Mouse (Mus musculus) heart, embryonic 16.5 days (tissue): Measurements from ENCODE around the gene Rasl12. TPM values are rescaled to one million over a fixed set of nuclear protein-coding genes. Genes with fewer than 3 reads are reported as not detected.

ENCODE experiments used
- ATAC-seq: fragments of 200-750 bp; cut with Nextera tagmentation; replicated peaks from 2 replicates; pipeline ENCODE4 v1.8.0; 2017; ENCODE audit warnings: moderate number of reproducible peaks; ENCODE audit not compliant: insufficient read depth, low FRiP score; ENCODE audit errors: extremely low read depth
- H3K27ac ChIP-seq: fragments of 300-500 bp; sonication (generic); 2 replicates; pipeline ENCODE4 v1.5.1; 2014; ENCODE audit warnings: mild to moderate bottlenecking, low read length, control low read depth, moderate library complexity
- H3K27me3 ChIP-seq: fragments of 300-500 bp; sonication (generic); 2 replicates; pipeline ENCODE4 v1.6.1; 2014; ENCODE audit warnings: low read length, mixed read lengths; ENCODE audit not compliant: control insufficient read depth, insufficient read depth
- H3K36me3 ChIP-seq: fragments of 300-500 bp; sonication (generic); 2 replicates; pipeline ENCODE4 v1.6.1; 2014; ENCODE audit not compliant: control insufficient read depth, insufficient read depth
- H3K4me1 ChIP-seq: fragments of 300-500 bp; sonication (generic); 2 replicates; pipeline ENCODE4 v1.6.1; 2014; ENCODE audit warnings: low read length, mixed read lengths; ENCODE audit not compliant: control insufficient read depth, insufficient read depth
- H3K4me2 ChIP-seq: fragments of 300-500 bp; sonication (generic); 2 replicates; pipeline ENCODE4 v1.6.1; 2014; ENCODE audit warnings: low read depth, mild to moderate bottlenecking, control low read depth, low read length
- H3K4me3 ChIP-seq: fragments of 300-500 bp; sonication (generic); 2 replicates; pipeline ENCODE4 v1.5.1; 2014; ENCODE audit warnings: mild to moderate bottlenecking, control low read depth, low read length
- H3K9ac ChIP-seq: fragments of 300-500 bp; sonication (generic); 2 replicates; pipeline ENCODE4 v1.6.1; 2014; ENCODE audit warnings: low read length, control low read depth
- H3K9me3 ChIP-seq: fragments of 300-500 bp; sonication (generic); replicated peaks from 2 replicates; pipeline ENCODE4 v1.6.1; 2016; ENCODE audit warnings: low read length; ENCODE audit not compliant: control insufficient read depth
- WGBS: fragments of 180-500 bp; shearing (Covaris S2); extraction: QIAGEN DNeasy Blood & Tissue Kit; methylation state at CpG from one replicate; pipeline ENCODE4 v1.1.7; 2014; 5-methylcytosine and 5-hydroxymethylcytosine counted together
- polyA plus RNA-seq: library from polyadenylated mRNA; unstranded; fragments of >200 nt; fragmentation: Nextera tagmentation; extraction: Ambion mirVana; gene quantifications from 2 replicates; pipeline ENCODE4 v1.2.1, GENCODE M21; 2015

Rasl12 gene
- polyA plus RNA-seq, 1 experiment from 2014 or later: 8.4 TPM

DNA sequence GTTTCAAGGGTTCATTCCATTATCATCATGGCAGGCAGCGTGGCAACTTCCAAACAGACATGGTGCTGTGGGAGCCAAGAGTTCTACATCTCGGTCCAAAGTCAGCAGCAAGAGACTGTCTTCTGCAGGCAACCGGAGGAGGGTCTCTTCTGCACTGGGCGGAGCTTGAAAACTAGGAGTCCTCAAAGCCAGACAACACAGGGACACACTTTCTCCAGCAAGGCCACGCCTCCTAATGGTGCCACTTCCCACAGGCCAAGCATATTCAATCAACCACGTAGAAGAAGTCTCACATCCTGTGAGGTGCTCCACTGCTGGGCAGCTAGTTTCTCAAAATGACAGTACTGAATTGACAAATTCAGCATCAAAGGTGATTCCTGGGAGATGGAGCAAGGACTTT, 49.6 kb downstream of the Rasl12 start:
- no peaks in the 10 kb centered on the region for H3K27me3 ChIP-seq
- H3K4me1 ChIP-seq: no peaks in the 10 kb centered on the region
- H3K9ac ChIP-seq: no peak overlapping the region
- no peak overlapping the region for H3K4me2 ChIP-seq
- ATAC-seq: no peak
- peaks cover 29% of the 10 kb centered on the region for H3K36me3 ChIP-seq
- H3K9me3 ChIP-seq: no peaks in the 10 kb centered on the region
- no peak overlapping the region for H3K4me3 ChIP-seq
- no peak overlapping the region for H3K27ac ChIP-seq
- 87% methylated on average over 6 of the region's 6 CpGs for WGBS

DNA sequence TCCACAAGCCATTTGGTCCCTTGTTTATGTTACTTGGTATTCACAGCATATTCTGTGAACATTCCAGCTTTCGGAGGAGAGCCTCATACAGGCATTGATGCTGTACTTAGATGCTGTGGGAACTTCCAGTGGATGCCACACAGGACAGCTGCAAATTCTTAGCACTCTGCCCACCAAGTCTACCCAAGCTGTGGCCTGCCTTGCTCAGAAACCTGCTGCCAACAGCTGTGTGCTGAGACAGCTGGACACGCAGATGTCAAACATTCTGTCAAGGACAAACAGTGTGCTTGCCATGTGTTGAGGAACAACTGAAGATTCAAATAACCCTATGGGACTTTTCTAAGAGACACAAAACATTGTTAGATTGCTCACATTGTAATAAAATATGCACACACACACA, 60.7 kb downstream of the Rasl12 start:
- no peak overlapping the region for H3K27ac ChIP-seq
- H3K4me2 ChIP-seq: no peak overlapping the region
- no peaks in the 10 kb centered on the region for H3K9me3 ChIP-seq
- no peak overlapping the region for H3K4me3 ChIP-seq
- WGBS: 85% methylated on average over 2 of the region's 2 CpGs
- peaks cover 15% of the 10 kb centered on the region for H3K4me1 ChIP-seq
- no peaks in the 10 kb centered on the region for H3K36me3 ChIP-seq
- ATAC-seq: no peak
- no peak overlapping the region for H3K9ac ChIP-seq
- no peaks in the 10 kb centered on the region for H3K27me3 ChIP-seq

DNA sequence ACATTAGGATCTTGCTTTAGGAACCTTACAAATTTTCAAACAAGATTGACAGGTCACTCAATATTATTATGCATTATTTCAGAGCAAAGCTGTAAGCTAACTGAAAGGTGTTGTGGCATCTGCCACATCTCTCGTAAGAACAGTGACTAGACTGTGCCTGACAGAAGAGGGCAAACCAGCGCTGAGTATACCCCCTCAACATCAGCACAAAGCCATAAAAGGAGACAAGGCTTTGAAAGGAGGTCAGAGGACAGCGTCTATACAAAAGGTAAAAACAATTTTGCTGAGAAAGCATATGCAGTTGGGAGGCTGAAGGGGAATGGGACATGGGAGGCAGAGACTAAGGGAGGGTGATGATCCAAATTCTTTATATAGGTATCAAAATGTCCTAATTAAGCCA, 61.9 kb downstream of the Rasl12 start:
- ATAC-seq: no peak
- Histone ChIP-seq H3K9ac (no peak overlapping the region), H3K4me1 (peaks cover 15% of the 10 kb centered on the region), H3K4me2 (peak overlapping the region; percentile 82), H3K4me3 (peak overlapping the region; percentile 85), H3K36me3 (peaks cover 2% of the 10 kb centered on the region; the same call in 1 of the 2 replicates), H3K27me3 (no peaks in the 10 kb centered on the region), H3K9me3 (no peaks in the 10 kb centered on the region), H3K27ac (peak overlapping the region; percentile 76)
- WGBS: 57% methylated on average over 3 of the region's 3 CpGs

DNA sequence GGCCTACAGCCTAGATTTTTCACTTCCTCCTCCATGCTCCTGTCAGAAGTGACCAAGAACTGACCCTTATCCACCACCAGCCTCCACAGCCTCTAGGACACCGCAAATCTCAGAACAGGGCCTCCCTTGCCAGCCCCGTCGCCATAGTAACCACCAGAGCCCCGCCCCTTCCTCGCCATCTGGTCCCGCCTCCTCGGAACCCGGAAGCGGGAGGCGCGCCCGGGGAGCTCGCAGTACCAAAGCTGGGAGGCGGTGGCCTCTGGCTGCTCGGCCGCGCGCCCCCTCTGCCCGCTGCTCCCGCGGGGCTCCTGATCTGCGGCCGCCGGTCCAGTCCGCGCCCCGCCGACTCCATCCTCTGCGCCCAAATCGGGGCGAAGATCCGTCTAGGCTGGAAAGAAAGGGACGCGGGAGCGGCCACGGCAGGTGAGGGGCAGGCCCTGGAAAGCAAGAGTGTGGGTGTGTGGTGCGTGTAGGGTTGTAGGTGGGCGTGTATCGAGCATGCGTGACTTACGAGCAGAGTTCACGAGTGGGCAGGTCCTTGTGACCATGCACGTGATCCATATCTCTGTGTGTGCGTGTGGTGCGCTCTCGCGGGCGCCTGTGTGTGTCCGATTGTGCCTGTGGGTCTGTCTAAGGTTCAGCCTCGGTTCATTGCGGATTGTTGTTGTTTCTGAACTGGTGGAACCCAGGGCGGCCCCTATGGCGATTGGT, 62.6 kb downstream of the Rasl12 start, which contains the start of gene Spg21:
TSS of gene Spg21 (plus strand) at position 216 of the 711 bp plus-strand sequence.
- no peaks in the 10 kb centered on the region for H3K27me3 ChIP-seq
- H3K4me1 ChIP-seq: peaks cover 15% of the 10 kb centered on the region
- peaks cover 7% of the 10 kb centered on the region for H3K36me3 ChIP-seq
- peak within 1 kb of the TSS; percentile 91 for H3K9ac ChIP-seq
- H3K9me3 ChIP-seq: no peaks in the 10 kb centered on the region
- H3K4me3 ChIP-seq: peak within 1 kb of the TSS; percentile 85
- H3K4me2 ChIP-seq: peak within 1 kb of the TSS; percentile 82
- under 1% methylated on average over 53 of the region's 53 CpGs for WGBS
- ATAC-seq: peak; percentile 96
- H3K27ac ChIP-seq: peak within 1 kb of the TSS; percentile 76

DNA sequence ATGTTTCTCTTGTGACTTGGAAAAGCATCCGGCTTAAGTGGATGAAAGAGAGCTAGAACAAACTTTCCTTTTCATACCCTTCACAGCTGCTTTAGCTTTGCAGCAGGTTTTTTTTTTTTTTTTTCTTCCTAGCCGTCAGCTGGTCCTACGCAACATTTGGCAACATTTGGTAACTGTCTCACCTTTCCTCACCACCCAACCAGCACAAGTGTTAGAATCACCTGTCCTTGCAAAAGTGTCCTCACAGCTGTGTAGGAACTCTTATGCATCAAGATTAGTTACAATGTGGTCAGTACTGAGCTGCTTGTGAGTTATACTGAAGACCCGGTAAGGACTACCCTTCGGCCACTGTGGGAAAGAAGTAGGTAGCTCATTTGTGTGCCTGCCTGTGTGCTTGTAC, 64.2 kb downstream of the Rasl12 start:
- Histone ChIP-seq H3K9ac (no peak overlapping the region), H3K27ac (no peak overlapping the region), H3K36me3 (peaks cover 10% of the 10 kb centered on the region), H3K4me1 (peaks cover 15% of the 10 kb centered on the region), H3K27me3 (no peaks in the 10 kb centered on the region), H3K4me3 (no peak overlapping the region), H3K9me3 (no peaks in the 10 kb centered on the region), H3K4me2 (no peak overlapping the region)
- no peak for ATAC-seq
- 69% methylated on average over 5 of the region's 5 CpGs for whole genome bisulfite sequencing

DNA sequence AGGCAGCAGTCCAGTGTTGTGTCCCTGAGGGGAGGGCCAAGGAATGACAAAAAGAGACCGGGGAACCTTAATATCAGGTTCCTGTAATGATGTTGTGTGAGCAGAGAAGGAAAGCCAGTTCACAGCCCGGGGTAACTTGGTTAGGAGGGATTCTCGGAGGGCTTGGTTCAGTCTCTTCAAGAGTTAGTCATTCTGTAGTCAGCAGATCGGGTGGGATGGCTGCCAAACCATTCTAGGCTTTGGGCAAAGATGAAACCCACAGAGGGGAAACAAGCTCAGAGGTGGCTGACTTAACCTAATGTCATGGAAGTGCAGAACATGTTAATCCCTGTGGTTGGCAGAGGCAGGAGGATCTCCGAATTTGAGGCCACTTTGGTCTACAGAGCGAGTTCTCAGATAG, 65.9 kb downstream of the Rasl12 start:
- Histone ChIP-seq H3K4me1 (peaks cover 15% of the 10 kb centered on the region), H3K4me3 (no peak overlapping the region), H3K9me3 (no peaks in the 10 kb centered on the region), H3K4me2 (no peak overlapping the region), H3K9ac (no peak overlapping the region), H3K36me3 (peaks cover 10% of the 10 kb centered on the region), H3K27ac (no peak overlapping the region), H3K27me3 (no peaks in the 10 kb centered on the region)
- WGBS: 87% methylated on average over 6 of the region's 6 CpGs
- ATAC-seq: no peak

Other genes with a start within 250 kb of the Rasl12 start
- 5.4 and 6.5 TPM in 2 replicates for gene Parp16, start 203.2 kb upstream of the Rasl12 start, polyA plus RNA-seq
- 0.08 and 0.14 TPM in 2 replicates for gene Cilp, start 133.3 kb upstream of the Rasl12 start, polyA plus RNA-seq
- 49.0 and 53.5 TPM in 2 replicates for gene Clpx, start 104.2 kb upstream of the Rasl12 start, polyA plus RNA-seq
- gene Pdcd7, start 52.4 kb upstream of the Rasl12 start, polyA plus RNA-seq: 5.3 and 5.7 TPM in 2 replicates
- gene Ubap1l, start 37.5 kb upstream of the Rasl12 start, polyA plus RNA-seq: 0.13 and 0.42 TPM in 2 replicates
- 1.4 and 1.8 TPM in 2 replicates for gene Kbtbd13, start 6.9 kb upstream of the Rasl12 start, polyA plus RNA-seq
- 0.70 TPM in 1 of 2 replicates, not detected in the other for gene Slc51b, start 24.4 kb downstream of the Rasl12 start, polyA plus RNA-seq
- 13.7 and 15.0 TPM in 2 replicates for gene Mtfmt, start 37.3 kb downstream of the Rasl12 start, polyA plus RNA-seq
- 59.9 and 61.9 TPM in 2 replicates for gene Spg21, start 62.4 kb downstream of the Rasl12 start, polyA plus RNA-seq
- not detected in 2 replicates for gene Ankdd1a, start 121.7 kb downstream of the Rasl12 start, polyA plus RNA-seq
- 11.0 and 12.0 TPM in 2 replicates for gene Plekho2, start 181.5 kb downstream of the Rasl12 start, polyA plus RNA-seq
- 11.9 and 13.9 TPM in 2 replicates for gene Pif1, start 188.7 kb downstream of the Rasl12 start, polyA plus RNA-seq
- 105 and 108 TPM in 2 replicates for gene Rbpms2, start 231.1 kb downstream of the Rasl12 start, polyA plus RNA-seq